Mouse (Mus musculus) kidney, postnatal 0 days (tissue): ENCODE measurements around the gene Rdm1. TPM values are rescaled to one million over a fixed set of nuclear protein-coding genes. Genes with fewer than 3 reads are reported as not detected.
A peak's percentile ranks its signal among the peaks of the same experiment; 100 is the strongest.

Experiments
- ATAC-seq: fragments of 200-750 bp; cut with Nextera tagmentation; replicated peaks from 2 replicates; pipeline ENCODE4 v1.8.0; 2017; ENCODE audit warnings: low read depth, moderate number of reproducible peaks, moderate TSS enrichment, moderate library complexity; ENCODE audit not compliant: low FRiP score
- DNase-seq: peaks from one replicate; pipeline ENCODE4 v3.0.0-alpha.2; 2016; ENCODE audit warnings: low spot score
- H3K27ac ChIP-seq: fragments of 300-500 bp; sonication (generic); 2 replicates; pipeline ENCODE4 v1.5.1; 2014; ENCODE audit warnings: mild to moderate bottlenecking
- H3K27me3 ChIP-seq: fragments of 300-500 bp; sonication (generic); 2 replicates; pipeline ENCODE4 v1.6.1; 2014; ENCODE audit warnings: low read length, mixed read lengths; ENCODE audit not compliant: insufficient read depth
- H3K36me3 ChIP-seq: fragments of 300-500 bp; sonication (generic); 2 replicates; pipeline ENCODE4 v1.6.1; 2014; ENCODE audit warnings: low read length, mixed read lengths; ENCODE audit not compliant: insufficient read depth
- H3K4me1 ChIP-seq: fragments of 300-500 bp; sonication (generic); replicated peaks from 2 replicates; pipeline ENCODE4 v1.6.1; 2014; ENCODE audit warnings: antibody characterized with exemption, low read length, mixed read lengths; ENCODE audit not compliant: insufficient read depth
- H3K4me2 ChIP-seq: fragments of 300-500 bp; sonication (generic); 2 replicates; pipeline ENCODE4 v1.6.1; 2014; ENCODE audit warnings: mild to moderate bottlenecking, low read length, moderate library complexity, mixed read lengths
- H3K4me3 ChIP-seq: fragments of 300-500 bp; sonication (generic); replicated peaks from 2 replicates; pipeline ENCODE4 v1.5.1; 2014; ENCODE audit warnings: low read depth, low read length
- H3K9ac ChIP-seq: fragments of 300-500 bp; sonication (generic); 2 replicates; pipeline ENCODE4 v1.6.1; 2014; ENCODE audit warnings: low read depth, low read length
- H3K9me3 ChIP-seq: fragments of 300-500 bp; sonication (generic); replicated peaks from 2 replicates; pipeline ENCODE4 v1.6.1; 2016; ENCODE audit warnings: low read length, inconsistent platforms, mixed read lengths
- CTCF ChIP-seq: IDR thresholded peaks from 2 replicates; pipeline ENCODE4 v1.5.1; 2016; ENCODE audit warnings: antibody characterized with exemption, low read depth, mild to moderate bottlenecking, moderate library complexity
- WGBS: fragments of 180-500 bp; shearing (Covaris S2); extraction: QIAGEN DNeasy Blood & Tissue Kit; methylation state at CpG from one replicate; pipeline ENCODE4 v1.1.7; 2014; 5-methylcytosine and 5-hydroxymethylcytosine counted together
- polyA plus RNA-seq: library from polyadenylated mRNA; unstranded; fragments of >200 nt; fragmentation: Nextera tagmentation; extraction: Ambion mirVana; gene quantifications from 2 replicates; pipeline ENCODE4 v1.2.1, GENCODE M21; 2015

Gene Rdm1
- polyA plus RNA-seq, 1 experiment from 2014 or later = 37.6 TPM

DNA sequence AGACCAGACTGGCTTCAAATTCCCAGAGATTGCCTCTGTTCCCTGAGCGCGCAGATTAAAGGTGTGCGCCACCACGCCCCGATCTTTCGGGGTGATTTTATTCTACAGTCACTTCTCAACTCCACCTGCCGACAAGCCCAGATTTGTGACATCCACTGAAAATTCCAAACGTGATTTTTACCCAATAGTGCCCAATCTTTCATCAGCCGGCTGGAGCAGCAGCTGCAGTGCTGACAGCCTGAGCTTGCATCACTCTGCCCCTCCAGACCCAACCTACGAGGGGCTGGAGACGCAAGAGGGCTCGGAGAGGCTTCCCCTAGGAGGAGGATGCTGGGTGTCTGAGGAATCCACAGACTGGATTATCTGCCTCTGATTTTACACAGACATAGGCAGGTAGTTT is 50.7 kb downstream of the Rdm1 start:
- Histone ChIP-seq H3K36me3 (no peaks in the 10 kb centered on the region), H3K9ac (no peak overlapping the region), H3K9me3 (no peaks in the 10 kb centered on the region), H3K4me1 (peaks cover 3% of the 10 kb centered on the region; the same call in 1 of the 2 replicates), H3K27ac (no peak overlapping the region), H3K27me3 (no peaks in the 10 kb centered on the region), H3K4me2 (no peak overlapping the region), H3K4me3 (no peak overlapping the region)
- 78% methylated on average over 12 of the region's 12 CpGs for WGBS
- DNase-seq (no peak), ATAC-seq (no peak)
- TF ChIP-seq CTCF = no peak

DNA sequence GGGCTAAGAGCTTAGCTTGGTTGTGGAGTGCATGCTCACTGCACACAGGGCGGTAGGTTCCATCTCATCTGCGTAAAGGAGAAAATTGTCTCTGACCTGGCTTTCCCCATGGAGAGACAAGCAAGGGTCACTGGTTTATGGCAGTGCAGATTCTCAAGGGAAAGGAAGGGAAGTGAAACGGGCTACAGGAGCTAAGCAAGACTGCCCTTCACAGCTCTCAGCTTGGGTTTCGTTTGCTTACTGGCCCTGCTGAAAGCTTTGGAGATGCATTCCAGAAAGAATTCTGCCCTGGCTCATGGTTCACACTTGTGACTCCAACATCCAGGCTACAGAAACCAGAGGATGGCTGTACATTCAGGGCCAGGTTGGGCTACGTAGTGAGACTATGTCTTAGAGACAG is 51.8 kb downstream of the Rdm1 start:
- Histone ChIP-seq H3K4me1 (no peaks in the 10 kb centered on the region), H3K4me2 (no peak overlapping the region), H3K27me3 (no peaks in the 10 kb centered on the region), H3K36me3 (no peaks in the 10 kb centered on the region), H3K9me3 (no peaks in the 10 kb centered on the region), H3K9ac (no peak overlapping the region), H3K27ac (peak overlapping the region; percentile 31; the same call in 1 of the 2 replicates), H3K4me3 (no peak overlapping the region)
- ATAC-seq (no peak), DNase-seq (peak; percentile 64)
- TF ChIP-seq CTCF = no peak
- WGBS = 36% methylated on average over 5 of the region's 5 CpGs

DNA sequence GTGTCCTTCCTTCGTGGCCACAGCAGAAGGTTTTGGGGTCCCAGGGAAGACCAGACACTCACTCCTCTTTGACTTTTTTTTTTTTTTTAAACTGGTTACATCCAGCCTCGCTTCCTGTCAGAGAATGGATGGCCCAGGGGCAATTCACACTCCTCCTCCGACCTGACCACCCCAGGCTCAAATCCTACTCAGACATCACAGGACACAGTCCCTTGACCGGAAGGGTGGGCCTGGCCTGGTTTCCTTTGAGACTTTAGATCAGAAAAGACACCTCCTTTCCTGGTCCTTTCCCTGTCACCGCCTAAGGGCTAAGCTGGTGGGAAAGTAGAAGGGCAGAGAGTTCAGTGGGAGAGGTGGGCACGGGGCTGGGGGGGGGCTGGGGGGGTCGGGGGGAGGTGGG is 52.9 kb downstream of the Rdm1 start:
- Histone ChIP-seq H3K4me2 (no peak overlapping the region), H3K4me3 (no peak overlapping the region), H3K9ac (no peak overlapping the region), H3K9me3 (no peaks in the 10 kb centered on the region), H3K36me3 (no peaks in the 10 kb centered on the region), H3K27ac (0 out of 2 replicates have a peak overlapping the region, but pooled peaks have one; percentile 25), H3K4me1 (no peaks in the 10 kb centered on the region), H3K27me3 (no peaks in the 10 kb centered on the region)
- no peak for ATAC-seq
- no peak for TF ChIP-seq CTCF
- DNase-seq = no peak
- 27% methylated on average over 7 of the region's 7 CpGs for WGBS

DNA sequence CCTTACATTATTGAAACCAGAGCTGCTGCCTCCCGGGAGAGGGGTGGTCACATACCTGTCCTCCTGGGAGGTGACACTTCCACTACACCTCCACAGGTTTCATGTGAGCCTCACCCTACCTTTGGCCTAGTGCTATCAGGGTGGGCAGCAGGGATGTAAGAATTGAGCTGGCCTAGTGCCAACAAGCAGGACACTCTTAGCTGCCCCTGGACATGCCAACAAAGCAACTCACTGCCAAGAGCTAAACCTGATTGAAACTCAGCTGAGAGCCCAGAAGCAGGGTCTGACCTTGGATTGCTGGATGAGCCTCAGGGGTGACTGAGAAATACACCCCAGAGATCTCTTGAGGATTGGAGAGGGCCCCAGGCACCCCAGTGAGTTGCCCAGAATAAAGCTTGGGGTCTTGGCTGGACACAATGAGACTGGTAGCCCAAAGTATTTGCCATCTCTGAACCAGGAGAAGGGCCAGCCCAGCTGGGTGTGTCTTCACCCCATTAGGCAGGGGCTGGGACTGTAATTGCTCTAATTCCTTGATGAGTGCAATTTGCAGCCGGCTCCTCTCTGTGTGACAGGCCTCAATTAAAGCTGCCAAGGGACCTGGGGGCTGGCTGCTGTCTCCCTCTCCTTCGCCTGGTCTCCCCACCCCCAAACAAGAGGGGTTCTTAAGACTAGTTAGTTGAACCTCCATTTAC is 53.8 kb downstream of the Rdm1 start:
- Histone ChIP-seq H3K36me3 (no peaks in the 10 kb centered on the region), H3K9me3 (no peaks in the 10 kb centered on the region), H3K27ac (no peak overlapping the region), H3K27me3 (no peaks in the 10 kb centered on the region), H3K9ac (no peak overlapping the region), H3K4me2 (no peak overlapping the region), H3K4me3 (no peak overlapping the region), H3K4me1 (no peaks in the 10 kb centered on the region)
- no peak for ATAC-seq
- no peak for DNase-seq
- WGBS = 34% methylated on average over 3 of the region's 3 CpGs
- TF ChIP-seq CTCF = no peak

GRCm38 (mm10) chr11:101681968-101682367 is 55.0 kb downstream of the Rdm1 start:
- no peak overlapping the region for H3K9ac ChIP-seq
- H3K9me3 ChIP-seq = no peaks in the 10 kb centered on the region
- ATAC-seq (no peak), DNase-seq (no peak)
- TF ChIP-seq CTCF = no peak
- H3K27ac ChIP-seq = no peak overlapping the region
- no peak overlapping the region for H3K4me3 ChIP-seq
- no peaks in the 10 kb centered on the region for H3K4me1 ChIP-seq
- H3K27me3 ChIP-seq = no peaks in the 10 kb centered on the region
- H3K4me2 ChIP-seq = no peak overlapping the region
- 75% methylated on average over 1 of the region's 1 CpGs for WGBS
- no peaks in the 10 kb centered on the region for H3K36me3 ChIP-seq

GRCm38 (mm10) chr11:101682410-101682960 is 55.5 kb downstream of the Rdm1 start:
- ATAC-seq (no peak), DNase-seq (no peak)
- no peak overlapping the region for H3K9ac ChIP-seq
- no peaks in the 10 kb centered on the region for H3K36me3 ChIP-seq
- 0 out of 2 replicates have a peak, but pooled peaks cover 4% of the 10 kb centered on the region for H3K4me1 ChIP-seq
- 64% methylated on average over 7 of the region's 7 CpGs for WGBS
- H3K27me3 ChIP-seq = no peaks in the 10 kb centered on the region
- H3K4me3 ChIP-seq = no peak overlapping the region
- no peak for TF ChIP-seq CTCF
- H3K4me2 ChIP-seq = no peak overlapping the region
- no peak overlapping the region for H3K27ac ChIP-seq
- H3K9me3 ChIP-seq = no peaks in the 10 kb centered on the region

Other genes with a start within 250 kb of the Rdm1 start
- 58.4 and 66.0 TPM in 2 replicates for gene Aarsd1, start 209.6 kb upstream of the Rdm1 start, polyA plus RNA-seq
- gene Gm27029, start 202.4 kb upstream of the Rdm1 start, polyA plus RNA-seq = 4.0 and 4.5 TPM in 2 replicates
- gene Rundc1, start 202.1 kb upstream of the Rdm1 start, polyA plus RNA-seq = 17.9 and 19.6 TPM in 2 replicates
- gene Ptges3l, start 201.9 kb upstream of the Rdm1 start, polyA plus RNA-seq = 8.7 and 11.5 TPM in 2 replicates
- 396 and 448 TPM in 2 replicates for gene Rpl27, start 184.9 kb upstream of the Rdm1 start, polyA plus RNA-seq
- gene Ifi35, start 178.8 kb upstream of the Rdm1 start, polyA plus RNA-seq = 30.0 and 30.8 TPM in 2 replicates
- gene Rnd2, start 162.2 kb upstream of the Rdm1 start, polyA plus RNA-seq = 10.3 and 11.1 TPM in 2 replicates
- gene Vat1, start 161.0 kb upstream of the Rdm1 start, polyA plus RNA-seq = 37.7 and 38.6 TPM in 2 replicates
- 4.2 and 6.3 TPM in 2 replicates for gene Brca1, start 75.2 kb upstream of the Rdm1 start, polyA plus RNA-seq
- gene Nbr1, start 75.0 kb upstream of the Rdm1 start, polyA plus RNA-seq = 62.6 and 63.3 TPM in 2 replicates
- gene Tmem106a, start 45.0 kb upstream of the Rdm1 start, polyA plus RNA-seq = 19.4 and 20.9 TPM in 2 replicates
- 0.37 TPM in 1 of 2 replicates, not detected in the other for gene Gm11634, start 27.9 kb upstream of the Rdm1 start, polyA plus RNA-seq
- gene Arl4d, start 38.3 kb downstream of the Rdm1 start, polyA plus RNA-seq = 7.0 and 7.9 TPM in 2 replicates
- 18.3 and 20.4 TPM in 2 replicates for gene Dhx8, start 105.7 kb downstream of the Rdm1 start, polyA plus RNA-seq
- 42.6 and 44.7 TPM in 2 replicates for gene Etv4, start 158.2 kb downstream of the Rdm1 start, polyA plus RNA-seq